Mouse (Mus musculus): ENCODE results near the gene Rcn3.

- TF ChIP-seq CTCF (IDR thresholded peaks at IDR 0.05; ENCODE audit: extremely low read depth, insufficient read depth, low read length) (no peak), POLR2A (IDR thresholded peaks at IDR 0.05; ENCODE audit: extremely low read depth, insufficient read depth, low read length) (no peak)
These were observed 34.3 kb upstream of the Rcn3 start for GRCm38 (mm10) chr7:45126147-45126843.

All from cortical plate, adult 2 months (tissue).